Mouse (Mus musculus): Measurements from ENCODE around the gene Rfpl4.
"Not testable (repeated sequence)": the region's sequence is repeated elsewhere in the genome, so short reads cannot be mapped to it uniquely, and the experiment has no call there.

Rfpl4 gene

DNA sequence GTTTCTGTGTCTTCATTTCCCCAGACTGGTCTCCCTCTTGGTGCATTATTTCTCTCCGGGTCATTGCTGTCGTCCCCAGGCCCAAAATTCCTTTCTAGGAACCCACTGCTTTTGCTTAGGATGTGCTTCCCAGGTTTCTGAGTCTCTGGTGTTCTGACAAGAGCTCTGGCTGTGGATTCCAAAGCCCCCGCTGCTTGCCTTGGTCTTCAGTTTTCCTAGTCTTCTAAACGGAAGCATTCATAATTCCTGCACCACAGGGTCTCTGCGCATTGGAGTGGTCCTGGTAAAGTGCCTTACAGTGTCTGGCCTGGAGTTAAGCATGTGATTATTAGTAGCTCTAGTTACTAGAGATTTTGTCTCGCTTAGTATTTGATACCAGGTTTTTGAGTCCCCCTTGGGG, 35.9 kb downstream of the Rfpl4 start:
- ATAC-seq (ENCODE audit: low TSS enrichment), result no peak; the same call in 1 of the 2 replicates

DNA sequence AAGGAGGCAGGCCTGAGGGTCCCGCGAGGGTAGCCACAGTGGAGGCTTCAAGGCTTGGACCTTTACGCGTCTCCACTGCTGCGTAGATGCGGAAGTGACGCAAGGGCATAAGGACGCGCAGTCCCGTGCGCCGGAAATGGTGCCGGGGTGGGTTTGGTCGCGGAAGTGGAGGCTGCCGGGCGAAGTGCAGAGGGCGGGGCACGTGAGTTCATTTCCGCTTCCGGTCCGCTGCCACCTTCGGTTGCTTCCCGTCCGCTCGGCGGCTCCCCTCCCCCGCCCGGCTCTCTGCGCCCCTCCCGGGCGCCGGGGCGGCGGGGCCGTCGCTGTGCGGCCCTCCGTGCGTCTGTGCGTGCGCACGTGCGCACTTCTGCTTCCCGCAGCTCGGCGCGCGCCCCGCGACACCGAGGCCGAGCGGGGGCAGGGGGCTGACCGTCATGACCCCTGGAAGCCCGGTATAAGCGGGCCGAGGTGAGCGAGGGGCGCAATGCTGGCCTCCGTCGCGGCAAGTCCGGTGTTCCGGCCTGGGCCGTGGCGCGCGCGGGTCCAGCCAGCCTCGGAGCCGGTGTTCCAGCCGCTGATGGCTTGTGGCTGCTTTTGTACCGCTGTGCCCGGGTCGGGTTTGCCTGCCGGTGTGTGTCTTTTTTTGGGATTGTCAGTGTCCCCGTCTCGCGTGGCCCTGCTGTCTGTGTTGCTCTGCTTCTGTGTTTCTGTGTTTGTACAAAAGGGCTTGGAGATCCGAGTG, 36.6 kb downstream of the Rfpl4 start, which contains the start of gene Epn1:
Gene Epn1 (plus strand): TSS at position 226 of the 742 bp plus-strand sequence.
- peak; percentile 98 for ATAC-seq (ENCODE audit: low TSS enrichment)

DNA sequence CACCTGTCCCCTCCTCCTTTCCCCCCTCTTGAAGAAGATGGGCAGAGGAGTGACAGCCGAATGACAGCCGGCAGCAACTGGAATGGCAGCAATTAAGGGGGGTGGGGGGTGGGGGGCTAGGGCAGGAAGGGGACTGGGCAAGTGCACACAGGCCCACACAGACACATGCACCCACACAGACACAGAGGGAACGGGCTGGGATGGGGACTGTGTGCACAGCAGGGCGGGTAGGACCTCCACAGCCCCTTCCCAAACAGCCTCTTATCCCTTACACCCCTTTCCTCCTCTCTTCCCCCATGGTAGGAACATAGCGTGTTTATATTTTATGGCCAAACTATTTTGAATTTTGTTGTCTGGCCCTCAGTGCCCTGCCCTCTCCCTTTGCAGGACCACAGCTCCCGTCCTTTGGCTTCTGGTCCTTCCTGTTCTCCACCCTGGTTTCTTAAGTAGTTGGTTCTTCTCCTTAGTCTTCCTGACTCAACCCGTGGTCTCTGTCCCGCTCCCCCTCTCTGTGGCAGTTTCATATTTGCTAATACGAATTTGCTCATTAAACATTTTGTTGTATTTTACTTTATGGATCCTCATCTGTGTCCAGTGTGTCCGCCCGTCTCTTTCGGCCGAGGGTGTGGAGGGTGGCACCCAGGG, 37.3 kb downstream of the Rfpl4 start:
- not testable (repeated sequence) for ATAC-seq (ENCODE audit: low TSS enrichment)

DNA sequence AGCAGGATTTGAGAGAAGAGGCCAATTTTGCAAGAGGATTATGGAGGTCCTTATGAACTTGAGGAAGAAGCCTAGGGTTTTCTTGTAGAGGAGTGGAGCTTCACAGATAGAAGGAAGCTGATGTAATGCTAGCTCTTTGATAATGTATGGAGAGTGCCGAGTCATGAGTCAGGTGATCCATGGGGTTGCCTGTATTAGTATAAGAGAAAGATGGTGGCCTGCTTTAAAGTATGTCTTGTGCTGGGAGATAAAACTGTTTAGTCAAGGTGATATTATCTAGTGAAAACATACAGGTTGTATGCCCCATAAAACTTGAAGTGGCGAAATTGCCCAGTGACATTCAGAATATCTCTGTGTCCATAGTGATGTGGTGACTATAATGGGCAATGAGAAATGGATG, 39.8 kb downstream of the Rfpl4 start:
- no peak for ATAC-seq (ENCODE audit: low TSS enrichment)

DNA sequence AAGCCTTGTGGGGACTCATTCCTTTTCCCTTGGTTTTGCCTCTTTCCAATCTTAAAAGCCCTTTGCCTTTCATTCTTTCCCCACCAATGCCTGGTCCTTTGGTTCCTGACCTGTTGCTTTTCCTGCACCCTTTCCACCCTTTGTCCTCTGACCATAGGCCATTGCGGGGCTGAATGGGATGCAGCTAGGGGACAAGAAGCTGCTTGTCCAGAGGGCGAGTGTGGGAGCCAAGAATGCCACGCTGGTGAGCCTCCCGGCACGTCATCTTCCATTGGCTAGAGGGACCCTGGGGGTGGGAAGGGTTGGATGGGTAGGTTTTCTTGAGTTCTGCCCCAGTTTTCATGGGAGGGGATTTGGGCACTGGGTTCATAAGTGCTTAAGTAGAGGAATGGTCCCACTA, 41.8 kb downstream of the Rfpl4 start:
- no peak for ATAC-seq (ENCODE audit: low TSS enrichment)

DNA sequence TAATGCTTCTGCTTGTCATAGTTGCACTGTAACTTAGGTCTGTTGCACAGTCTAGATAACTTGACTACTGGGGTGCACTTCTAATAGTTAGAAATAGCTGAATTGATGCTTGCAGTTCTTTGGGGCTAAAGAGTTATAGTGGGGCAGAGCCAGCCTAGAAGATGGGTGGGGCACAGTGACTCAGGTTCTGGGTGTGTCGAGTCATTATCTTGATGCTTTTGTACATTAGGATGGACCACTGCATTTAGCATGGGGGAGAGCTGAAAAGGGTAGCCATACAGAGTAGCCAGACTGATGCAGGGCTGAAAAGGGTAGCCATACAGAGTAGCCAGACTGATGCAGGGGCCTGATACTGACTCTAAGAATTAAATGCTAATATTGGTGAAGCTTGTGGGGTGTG, 43.2 kb downstream of the Rfpl4 start:
- ATAC-seq (ENCODE audit: low TSS enrichment), result no peak

DNA sequence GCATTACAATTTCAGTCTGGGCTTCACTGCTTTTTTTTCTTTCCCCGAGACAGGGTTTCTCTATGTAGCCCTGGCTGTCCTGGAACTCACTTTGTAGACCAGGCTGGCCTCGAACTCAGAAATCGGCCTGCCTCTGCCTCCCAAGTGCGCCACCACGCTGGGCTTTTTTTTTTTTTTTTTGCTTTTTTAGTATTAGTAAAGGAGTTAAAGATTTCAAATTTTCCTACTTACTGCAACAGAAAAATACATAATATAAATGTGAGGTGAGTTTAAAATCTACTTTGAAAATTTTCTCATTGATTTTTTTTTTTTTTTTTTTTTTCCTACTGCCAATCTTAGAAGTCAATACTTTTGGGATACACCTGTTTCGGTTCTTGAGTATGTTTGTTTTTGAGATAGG, 51.9 kb downstream of the Rfpl4 start:
- no peak for ATAC-seq (ENCODE audit: low TSS enrichment)

DNA sequence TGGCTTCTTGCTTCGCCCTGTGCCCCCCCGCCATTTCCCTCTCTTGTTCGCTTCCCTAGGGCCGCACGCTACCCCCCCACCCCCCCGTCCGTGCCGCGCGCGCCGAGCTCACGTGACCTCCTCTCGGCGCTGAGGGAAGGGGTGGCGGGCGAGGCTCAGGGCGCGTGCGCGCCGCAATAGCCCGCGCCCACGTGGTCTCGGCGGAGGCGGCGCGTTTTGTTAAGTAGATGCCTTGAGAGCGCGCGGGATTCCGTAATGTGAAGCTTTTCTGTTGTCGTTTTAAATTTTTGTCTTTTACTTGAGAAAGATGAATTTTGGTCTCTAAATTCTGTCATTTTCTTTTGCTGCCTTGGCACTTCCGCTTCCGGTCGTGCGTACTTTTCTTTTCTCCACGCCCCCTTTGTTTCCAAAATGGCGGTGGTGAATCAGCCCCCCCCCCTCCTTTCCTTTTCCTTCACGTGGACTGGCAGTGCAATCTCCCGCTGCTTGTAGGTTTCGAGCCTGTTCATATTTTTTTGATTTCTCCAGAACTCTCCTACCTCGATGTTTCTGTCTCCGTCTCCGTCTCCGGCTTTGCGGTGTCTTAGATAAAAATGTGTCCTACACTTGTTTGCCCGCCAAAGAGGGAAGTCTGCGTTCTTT, 54.3 kb downstream of the Rfpl4 start:
- ATAC-seq (ENCODE audit: low TSS enrichment), result peak; percentile 9; the same call in 1 of the 2 replicates

DNA sequence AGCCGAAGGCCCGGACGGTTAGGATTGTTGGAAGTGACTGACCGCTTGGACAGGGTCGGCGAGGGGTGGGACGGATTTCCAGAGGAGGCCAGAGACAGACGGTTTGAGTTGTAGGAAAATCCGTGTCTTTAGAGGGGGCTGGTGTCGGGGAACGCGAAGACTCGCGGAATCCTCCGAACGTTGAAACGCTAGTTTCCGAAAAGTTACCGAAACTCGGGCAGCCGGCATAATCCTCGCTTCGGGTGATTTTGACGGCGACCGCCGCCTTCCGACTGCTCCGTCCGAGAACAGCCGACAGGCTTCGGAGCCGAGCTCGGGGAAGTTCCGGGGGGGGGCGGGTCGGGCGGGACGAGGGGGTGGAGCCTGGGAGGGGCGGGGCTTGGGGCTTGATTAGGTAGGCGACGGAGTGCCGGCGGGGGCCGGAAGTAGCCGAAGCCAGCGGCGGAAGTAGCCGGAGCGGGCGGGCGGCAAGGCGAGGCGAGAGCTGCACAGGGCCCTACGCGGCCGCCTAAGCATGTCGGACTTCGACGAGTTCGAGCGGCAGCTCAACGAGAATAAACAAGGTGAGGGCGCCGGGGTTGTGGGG, 54.9 kb downstream of the Rfpl4 start, which contains the start of gene U2af2:
Gene U2af2 (plus strand): TSS at position 370 of the 586 bp plus-strand sequence.
- peak; percentile 40 for ATAC-seq (ENCODE audit: low TSS enrichment)

DNA sequence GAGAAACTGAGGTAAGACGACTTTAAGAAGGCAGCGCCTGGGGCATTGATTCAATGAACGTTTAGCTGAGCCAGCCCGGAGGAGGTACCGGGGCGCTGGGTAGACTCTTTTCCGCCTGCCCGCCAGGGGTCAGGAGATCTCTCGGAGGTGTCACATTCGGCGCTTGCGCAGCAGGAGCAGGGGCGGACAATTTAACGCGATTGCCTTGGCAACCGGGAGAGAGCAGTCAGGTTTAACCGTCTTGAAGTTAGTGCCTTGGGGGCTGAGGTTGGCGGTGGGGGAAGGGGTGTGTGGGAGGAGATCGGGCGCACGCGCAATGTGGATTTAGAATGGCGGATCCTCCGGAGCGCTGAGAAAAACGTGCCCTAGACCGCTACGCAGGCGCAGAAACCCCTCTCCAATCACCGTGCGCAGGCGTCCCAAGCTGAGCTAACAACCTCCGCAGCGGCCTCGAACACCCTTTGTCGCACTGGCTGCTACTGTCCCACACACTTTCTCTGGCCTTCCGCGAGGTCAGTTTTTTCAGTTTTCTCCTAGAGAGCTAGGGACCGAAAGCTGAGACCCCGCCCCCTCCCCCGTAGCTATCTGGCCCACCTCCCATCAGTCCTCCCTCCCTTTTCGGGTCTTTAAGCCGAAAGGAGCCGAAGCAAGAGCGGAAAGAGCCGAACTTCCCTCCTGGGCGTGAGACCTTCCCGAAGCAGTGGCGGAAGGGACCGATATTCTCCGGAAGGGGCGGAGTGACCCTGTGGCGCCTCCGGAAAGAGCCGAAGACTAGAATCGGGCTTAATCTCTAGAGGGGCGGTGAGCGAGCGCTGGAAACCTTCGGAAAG, 55.6 kb downstream of the Rfpl4 start:
- ATAC-seq (ENCODE audit: low TSS enrichment), result peak; percentile 69

DNA sequence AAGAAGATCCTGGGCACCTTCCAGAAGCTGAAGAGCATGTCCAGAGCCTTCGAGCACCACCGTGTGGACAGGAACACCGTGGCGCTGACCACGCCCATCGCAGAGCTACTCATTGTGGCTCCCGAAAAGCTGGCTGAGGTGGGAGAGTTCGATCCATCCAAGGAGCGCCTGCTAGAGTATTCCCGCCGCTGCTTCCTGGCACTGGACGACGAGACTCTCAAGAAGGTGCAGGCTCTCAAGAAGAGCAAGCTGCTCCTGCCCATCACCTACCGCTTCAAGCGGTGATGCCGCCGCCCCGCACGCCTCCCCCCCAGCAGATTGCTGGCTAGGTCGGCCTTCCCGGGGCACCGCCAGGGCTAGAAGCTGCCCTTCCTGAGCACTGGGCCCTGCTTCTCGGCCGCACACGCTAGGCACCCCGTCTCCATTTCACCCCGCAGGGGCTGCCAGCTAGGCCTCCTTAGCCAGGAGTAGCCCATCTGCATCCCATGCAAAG, 56.5 kb downstream of the Rfpl4 start:
- ATAC-seq (ENCODE audit: low TSS enrichment), result peak; percentile 19; the same call in 1 of the 2 replicates

Measured in frontal cortex, adult (tissue).